Mouse (Mus musculus) ES-Bruce4 (cell line): ENCODE results near the gene Gipc3.

Experiments used
- CTCF ChIP-seq: IDR thresholded peaks from one replicate; pipeline ENCODE4 v1.8.1; 2011; ENCODE audit warnings: low read depth, low read length
- EP300 ChIP-seq: IDR thresholded peaks from 2 replicates; pipeline ENCODE4 v1.6.1; 2011; ENCODE audit warnings: low read depth, low read length; ENCODE audit not compliant: insufficient read depth
- POLR2A ChIP-seq: IDR thresholded peaks from one replicate; pipeline ENCODE4 v1.8.1; 2011; ENCODE audit warnings: low read length; ENCODE audit not compliant: insufficient read depth

DNA sequence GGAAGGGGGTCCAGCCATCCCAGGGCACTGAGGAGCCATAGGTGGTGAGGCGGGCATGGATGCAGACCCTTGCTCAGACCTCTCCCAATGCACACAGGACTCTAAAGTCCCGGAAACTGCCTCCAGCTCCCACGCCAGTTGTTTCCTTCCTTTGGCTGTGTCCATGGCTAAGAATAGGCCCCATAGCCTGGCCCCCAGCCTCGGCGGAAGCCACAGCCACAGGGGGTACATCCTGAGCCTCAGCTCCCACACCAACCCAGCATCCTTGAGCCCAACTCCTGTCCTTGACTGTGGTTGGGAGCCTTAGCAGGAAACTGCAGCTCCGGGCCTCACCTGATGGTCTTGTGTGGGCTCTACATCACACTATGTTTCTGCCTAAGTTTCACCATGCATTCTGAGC, 16.2 kb downstream of the Gipc3 start:
- TF ChIP-seq POLR2A (no peak), EP300 (no peak), CTCF (no peak)
